In the genomic region with DNA sequence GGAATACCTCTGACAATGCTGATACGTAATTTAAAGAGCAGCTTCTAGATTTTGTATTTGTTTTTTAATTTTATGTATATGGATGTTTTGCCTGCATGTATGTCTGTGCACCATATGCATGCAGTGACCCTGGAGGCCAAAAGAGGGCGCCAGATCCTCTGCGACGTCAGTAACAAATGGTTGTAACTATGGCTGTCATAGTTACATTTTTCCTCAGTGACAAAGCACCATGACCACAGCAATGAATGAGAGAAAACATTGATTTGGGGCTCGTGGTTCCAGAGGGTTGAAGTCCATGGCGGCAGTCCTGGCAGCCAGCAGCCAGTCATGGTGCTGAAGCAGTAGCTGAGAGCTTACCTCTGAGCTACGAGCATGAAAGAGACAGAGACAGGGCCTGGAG, we compare ENCODE assay signal across 9 mouse cellular contexts. TPM values are rescaled to one million over a fixed set of nuclear protein-coding genes. Genes with fewer than 3 reads are reported as not detected.
DNase-seq lines count a peak whose midpoint lies in the region; ATAC-seq and TF ChIP-seq lines count a peak whose summit lies in the region.
"Had no signal": no experiment of that assay in that cellular context is flagged by ENCODE, and none has a peak within 500 bp of the region (broad histone marks: within the 10 kb centered on the region; RNA-seq: fewer than 3 reads in every experiment).

No protein-coding gene starts in this region.

- H3K4me1 ChIP-seq in heart, adult 2 months (ENCODE audit: control insufficient read depth, insufficient read depth, low read length): peaks cover 6% of the 10 kb centered on the region

- H3K27ac ChIP-seq in heart, adult 2 months: no peak overlapping the region; the same call in 1 of the 2 replicates
- H3K27ac ChIP-seq: macrophage had no signal

- H3K9ac ChIP-seq in heart, adult 2 months (ENCODE audit: low read depth, low read length): no peak overlapping the region

- 68% methylated on average over 7 of the region's 7 CpGs for WGBS in heart, adult 2 months

- no peak for TF ChIP-seq POLR2A in heart, adult 2 months (IDR thresholded peaks at IDR 0.05; ENCODE audit: insufficient read depth, low read depth, low read length)

- no peak for TF ChIP-seq EP300 in heart, adult 2 months (IDR thresholded peaks at IDR 0.05; ENCODE audit: insufficient read depth, low read depth, low read length)

- 0 out of 2 replicates have a peak, but pooled peaks have one; percentile 57 for ATAC-seq in erythroblast, adult 5-6 weeks (replicated peaks; ENCODE audit: low FRiP score, poor library complexity, severe bottlenecking)

- no peak overlapping the region for H3K4me3 ChIP-seq in heart, adult 2 months

- intact Hi-C loops in heart, adult 2 months (cut with DNase I): loop anchor here (2.0 to 5.0 kb wide), 2 partner anchors 14 to 193 kb away; no protein-coding TSS in a partner anchor
- intact Hi-C loops in heart, postnatal 25 days (cut with DNase I): no loop called here

- H3K79me2 ChIP-seq in heart, adult 2 months (replicated peaks; ENCODE audit: control insufficient read depth, insufficient read depth, low read length): no peaks in the 10 kb centered on the region; the same call in 1 of the 2 replicates

- DNase-seq in heart, adult 2 months: no peak
- DNase-seq in heart, postnatal 25 days (ENCODE audit: low spot score): no peak
- peak; percentile 44 to 78 for DNase-seq in spleen, postnatal 4 days (ENCODE audit: low spot score in 2 of 2)
- DNase-seq in spleen, postnatal 36 days (ENCODE audit: low spot score in 2 of 2): no peak
- peak; percentile 42 for DNase-seq in thymus, postnatal 25 days
- DNase-seq in gastrocnemius, postnatal 4 days (ENCODE audit: low spot score in 2 of 2): no peak
- DNase-seq in right cerebral cortex, postnatal 10 days (ENCODE audit: low spot score in 2 of 2): no peak

- peak; percentile 77 for TF ChIP-seq CTCF in heart, adult 2 months (IDR thresholded peaks at IDR 0.05)

- H3K27me3 ChIP-seq in heart, adult 2 months (ENCODE audit: control insufficient read depth, insufficient read depth, low read length): no peaks in the 10 kb centered on the region

- H3K36me3 ChIP-seq in heart, adult 2 months (ENCODE audit: control insufficient read depth, insufficient read depth, low read length): peaks cover 2% of the 10 kb centered on the region

RNA-seq across cellular contexts. Expression of a gene that starts 36.2 kb away (rescaled TPM):
- total RNA-seq in heart, adult 2 months (2021): under 1 TPM in 1 of 2 experiments, not detected in 1; 0.34 TPM
- 1.0 and 3.6 TPM in 2 replicates for polyA plus RNA-seq in heart, adult 2 months (2012; rRNA removed)
- total RNA-seq in heart, postnatal 25 days (2021): not detected
- 3.3 and 5.4 TPM in 2 replicates for total RNA-seq in erythroblast, adult 5-6 weeks (2015; ENCODE audit: low replicate concordance)
- 0.26 and 2.9 TPM in 2 replicates for total RNA-seq in erythroblast, adult 5-6 weeks (2017; ENCODE audit: low replicate concordance)
- 1 to 10 TPM in 1 of 2 experiments, under 1 TPM in 1; 0.76 to 1.0 TPM for total RNA-seq in gastrocnemius, postnatal 4 days (2021)

RNA-seq across cellular contexts. Expression of a gene that starts 50.2 kb away (rescaled TPM):
- 10 to 100 TPM; 14.5 to 20.9 TPM for total RNA-seq in heart, adult 2 months (2021)
- polyA plus RNA-seq in heart, adult 2 months (2012; rRNA removed): 11.1 and 19.9 TPM in 2 replicates
- total RNA-seq in heart, postnatal 25 days (2021): 10 to 100 TPM; 16.5 to 17.0 TPM
- total RNA-seq in erythroblast, adult 5-6 weeks (2015; ENCODE audit: low replicate concordance): 27.3 and 28.4 TPM in 2 replicates
- total RNA-seq in erythroblast, adult 5-6 weeks (2017; ENCODE audit: low replicate concordance): 16.9 and 35.0 TPM in 2 replicates
- total RNA-seq in gastrocnemius, postnatal 4 days (2021): 10 to 100 TPM; 22.6 to 25.6 TPM

RNA-seq across cellular contexts. Expression of a gene that starts 53.2 kb away (rescaled TPM):
- 100 to 1,000 TPM; 622 to 797 TPM for total RNA-seq in heart, adult 2 months (2021)
- 268 and 420 TPM in 2 replicates for polyA plus RNA-seq in heart, adult 2 months (2012; rRNA removed)
- total RNA-seq in heart, postnatal 25 days (2021): 100 to 1,000 TPM; 689 to 788 TPM
- total RNA-seq in erythroblast, adult 5-6 weeks (2015; ENCODE audit: low replicate concordance): 8.1 TPM in 1 of 2 replicates, not detected in the other
- not detected in 2 replicates for total RNA-seq in erythroblast, adult 5-6 weeks (2017; ENCODE audit: low replicate concordance)
- 100 to 1,000 TPM; 257 to 310 TPM for total RNA-seq in gastrocnemius, postnatal 4 days (2021)
- polyA plus RNA-seq: macrophage had no signal

RNA-seq across cellular contexts. Expression of a gene that starts 57.0 kb away (rescaled TPM):
- total RNA-seq in heart, adult 2 months (2021): 1 to 10 TPM; 2.8 to 3.0 TPM
- 12.2 and 21.0 TPM in 2 replicates for polyA plus RNA-seq in heart, adult 2 months (2012; rRNA removed)
- 1 to 10 TPM; 1.7 to 2.6 TPM for total RNA-seq in heart, postnatal 25 days (2021)
- 5.2 TPM in 1 of 2 replicates, not detected in the other for total RNA-seq in erythroblast, adult 5-6 weeks (2015; ENCODE audit: low replicate concordance)
- total RNA-seq in erythroblast, adult 5-6 weeks (2017; ENCODE audit: low replicate concordance): not detected in 2 replicates
- 1 to 10 TPM; 5.0 to 8.4 TPM for total RNA-seq in gastrocnemius, postnatal 4 days (2021)

Comparison
In these comparisons a context has a peak if more than half of its experiments do, and no peak if none do; other contexts are left out.
1. DNase-seq: peak in spleen, postnatal 4 days (2 of 2) and thymus, postnatal 25 days (single experiment); none in heart, adult 2 months (0 of 2), heart, postnatal 25 days (single experiment), spleen, postnatal 36 days (0 of 2), gastrocnemius, postnatal 4 days (0 of 2) and right cerebral cortex, postnatal 10 days (0 of 2).
2. RNA of a gene that starts 53.2 kb away (total RNA-seq): 622 to 797 TPM in heart, adult 2 months, 689 to 788 TPM in heart, postnatal 25 days and 257 to 310 TPM in gastrocnemius, postnatal 4 days; 8.1 TPM in erythroblast, adult 5-6 weeks; every median in the first group is over 10 times any median in the second.